Comparison of ENCODE assay signal across 8 mouse cellular contexts in genomic region chr1:133825543-133825942, GRCm38 (mm10). TPM values are rescaled to one million over a fixed set of nuclear protein-coding genes. Genes with fewer than 3 reads are reported as not detected.
DNase-seq lines count a peak whose midpoint lies in the region; ATAC-seq and TF ChIP-seq lines count a peak whose summit lies in the region.

No protein-coding gene starts in this region.

- no peaks in the 10 kb centered on the region for H3K9me3 ChIP-seq in E14TG2a.4 (ENCODE audit: low read length)
- no peaks in the 10 kb centered on the region for H3K9me3 ChIP-seq in embryonic facial prominence, embryonic 13.5 days

- no peak for TF ChIP-seq CTCF in E14TG2a.4 (conservative IDR thresholded peaks at IDR 0.05; ENCODE audit: low read length)

- H3K4me3 ChIP-seq in E14TG2a.4 (replicated peaks; ENCODE audit: low read length), result peak overlapping the region; percentile 51; the same call in 1 of the 2 replicates
- no peak overlapping the region for H3K4me3 ChIP-seq in embryonic facial prominence, embryonic 13.5 days

- peaks cover 21% of the 10 kb centered on the region; the same call in 1 of the 2 replicates for H3K27me3 ChIP-seq in E14TG2a.4 (ENCODE audit: insufficient read depth, low read length)
- peaks cover 2% of the 10 kb centered on the region; the same call in 1 of the 2 replicates for H3K27me3 ChIP-seq in embryonic facial prominence, embryonic 13.5 days

- H3K36me3 ChIP-seq in E14TG2a.4 (ENCODE audit: insufficient read depth, low read length), result no peaks in the 10 kb centered on the region
- no peaks in the 10 kb centered on the region for H3K36me3 ChIP-seq in embryonic facial prominence, embryonic 13.5 days

- H3K4me2 ChIP-seq in embryonic facial prominence, embryonic 13.5 days, result no peak overlapping the region

- DNase-seq in cerebellum, adult 18-20 months, result peak; percentile 5 to 10
- DNase-seq in liver, result peak; percentile 98
- peak; percentile 85 for DNase-seq in retina, embryonic 14.5 days (ENCODE audit: low spot score)
- DNase-seq in gastrocnemius, postnatal 25 days, result no peak
- no peak for DNase-seq in lung, postnatal 4 days

- H3K9ac ChIP-seq in embryonic facial prominence, embryonic 13.5 days, result 0 out of 2 replicates have a peak overlapping the region, but pooled peaks have one; percentile 8

- H3K4me1 ChIP-seq in E14TG2a.4 (replicated peaks; ENCODE audit: low read depth, low read length), result peaks cover 15% of the 10 kb centered on the region
- H3K4me1 ChIP-seq in embryonic facial prominence, embryonic 13.5 days, result peaks cover 24% of the 10 kb centered on the region

- H3K27ac ChIP-seq in embryonic facial prominence, embryonic 13.5 days, result no peak overlapping the region

- no peak for ATAC-seq in cerebellum, adult (ENCODE audit: insufficient number of reproducible peaks, low FRiP score, low TSS enrichment)
- ATAC-seq in embryonic facial prominence, embryonic 13.5 days (ENCODE audit: insufficient number of reproducible peaks, insufficient read depth, low FRiP score, low TSS enrichment, low read depth), result no peak

- WGBS in embryonic facial prominence, embryonic 13.5 days, result 24% methylated on average over 8 of the region's 8 CpGs

RNA-seq across cellular contexts. Expression of gene Atp2b4, which starts 24.7 kb away (rescaled TPM):
- 25.3 and 26.1 TPM in 2 replicates for polyA plus RNA-seq in embryonic facial prominence, embryonic 13.5 days (2015; fragmentation: Nextera tagmentation; extraction: Ambion mirVana)
- 10 to 100 TPM; 12.0 to 17.2 TPM for total RNA-seq in gastrocnemius, postnatal 25 days (2021)

Comparison
In these comparisons a context has a peak if more than half of its experiments do, and no peak if none do; other contexts are left out.
1. DNase-seq: peak in cerebellum, adult 18-20 months (2 of 2), liver (single experiment) and retina, embryonic 14.5 days (single experiment); none in gastrocnemius, postnatal 25 days (single experiment) and lung, postnatal 4 days (0 of 2).